Mouse (Mus musculus) liver, adult 2 months (tissue): ENCODE data around the gene Efcab1. TPM values are rescaled to one million over a fixed set of nuclear protein-coding genes. Genes with fewer than 3 reads are reported as not detected.
A peak's percentile ranks its signal among the peaks of the same experiment; 100 is the strongest.
"Not testable (repeated sequence)": the region's sequence is repeated elsewhere in the genome, so short reads cannot be mapped to it uniquely, and the experiment has no call there.

Experiments used
- DNase-seq: peaks from one replicate; pipeline ENCODE4 v3.0.0-alpha.2; 2011; ENCODE audit warnings: low read depth, low spot score; ENCODE audit errors: extremely low read depth
- H3K27ac ChIP-seq: fragments of 200-500 bp; replicated peaks from 2 replicates; pipeline ENCODE4 v1.5.1; 2012; ENCODE audit warnings: low read depth, mild to moderate bottlenecking, control low read depth, inconsistent platforms, low read length; ENCODE audit not compliant: insufficient read depth
- H3K27me3 ChIP-seq: fragments of 200-500 bp; 2 replicates; pipeline ENCODE4 v1.6.1; 2012; ENCODE audit warnings: mild to moderate bottlenecking, moderate library complexity, low read length, inconsistent platforms; ENCODE audit not compliant: control insufficient read depth, insufficient read depth
- H3K36me3 ChIP-seq: fragments of 200-500 bp; 2 replicates; pipeline ENCODE4 v1.6.1; 2012; ENCODE audit warnings: low read length, inconsistent platforms; ENCODE audit not compliant: control insufficient read depth, insufficient read depth
- H3K4me1 ChIP-seq: fragments of 200-500 bp; 2 replicates; pipeline ENCODE4 v1.6.1; 2011; ENCODE audit warnings: low read length; ENCODE audit not compliant: control insufficient read depth, insufficient read depth
- H3K4me3 ChIP-seq: fragments of 200-500 bp; 2 replicates; pipeline ENCODE4 v1.5.1; 2011; ENCODE audit warnings: low read depth, mild to moderate bottlenecking, control low read depth, low read length, moderate library complexity; ENCODE audit not compliant: insufficient read depth
- H3K79me2 ChIP-seq: fragments of 200-500 bp; 2 replicates; pipeline ENCODE4 v1.6.1; 2012; ENCODE audit warnings: inconsistent platforms, mild to moderate bottlenecking, low read length, moderate library complexity; ENCODE audit not compliant: control insufficient read depth, insufficient read depth
- H3K9ac ChIP-seq: fragments of 200-500 bp; 2 replicates; pipeline ENCODE4 v1.6.1; 2012; ENCODE audit warnings: low read depth, mild to moderate bottlenecking, control low read depth, inconsistent platforms, low read length
- CTCF ChIP-seq: fragments of 200-500 bp; IDR thresholded peaks from 2 replicates; pipeline ENCODE4 v1.5.1; 2011; ENCODE audit warnings: low read depth, low read length, control low read depth
- POLR2A ChIP-seq: fragments of 200-500 bp; IDR thresholded peaks from 2 replicates; pipeline ENCODE4 v1.6.1; 2011; ENCODE audit warnings: low read length, control low read depth; ENCODE audit not compliant: insufficient read depth; ENCODE audit errors: extremely low read depth
- WGBS: fragments of 180-500 bp; shearing (Covaris S2); methylation state at CpG from one replicate; pipeline ENCODE4 v1.1.7; 2018; 5-methylcytosine and 5-hydroxymethylcytosine counted together
- polyA plus RNA-seq: library from polyadenylated mRNA; depleted of rRNA; stranded (reverse); fragments of >200 nt; gene quantifications from 2 replicates; pipeline ENCODE4 v1.2.3, GENCODE M21; 2012
- total RNA-seq: library from RNA; depleted of rRNA; stranded (reverse); fragments of >200 nt; gene quantifications from 2 replicates; pipeline ENCODE4 v1.2.3, GENCODE M21; 2014

Gene Efcab1
- total and polyA plus RNA-seq, 2 experiments: not detected

DNA sequence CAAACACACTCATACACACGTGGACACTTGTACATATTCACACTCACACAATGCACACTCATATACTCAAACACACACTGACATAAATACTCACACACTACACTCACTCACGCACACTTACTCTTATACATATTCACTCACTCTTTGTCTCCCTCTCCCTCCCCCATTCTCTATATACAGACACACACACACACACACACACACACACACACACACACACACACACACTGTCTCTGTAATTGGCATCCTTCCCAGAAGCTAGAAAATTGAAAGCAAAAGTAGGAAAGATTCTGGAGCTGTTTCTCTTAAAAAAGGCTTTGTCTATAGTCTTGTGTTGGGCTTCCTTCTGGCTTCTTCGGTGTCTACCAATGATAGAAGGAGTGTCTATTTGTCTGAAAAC is 34.5 kb downstream of the Efcab1 start:
- H3K79me2 ChIP-seq: no peaks in the 10 kb centered on the region
- TF ChIP-seq POLR2A (no peak), CTCF (no peak)
- no peak overlapping the region; the same call in 1 of the 2 replicates for H3K27ac ChIP-seq
- no peaks in the 10 kb centered on the region for H3K27me3 ChIP-seq
- no peak overlapping the region for H3K9ac ChIP-seq
- no peaks in the 10 kb centered on the region for H3K36me3 ChIP-seq
- WGBS: 29% methylated on average over 3 of the region's 3 CpGs
- H3K4me3 ChIP-seq: no peak overlapping the region
- DNase-seq: peak; percentile 63
- peaks cover 12% of the 10 kb centered on the region for H3K4me1 ChIP-seq

DNA sequence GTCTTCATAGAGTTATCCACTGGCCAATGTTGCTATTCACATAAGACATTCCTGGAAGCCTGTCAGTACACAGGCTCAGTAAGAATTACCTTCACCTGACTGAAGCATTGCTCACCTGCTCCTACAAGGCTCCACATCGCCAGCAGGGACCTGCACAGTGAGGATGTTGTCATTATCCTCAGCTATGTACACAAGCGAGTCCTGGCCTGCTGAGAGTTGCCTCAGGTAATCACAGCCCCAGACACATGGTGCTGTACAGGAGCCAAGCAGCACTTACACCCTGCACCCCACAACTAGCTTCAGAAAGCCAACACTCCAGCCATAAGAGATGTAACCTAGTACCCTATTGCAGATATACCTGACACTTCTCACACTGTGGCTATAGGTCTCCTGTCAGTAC is 37.1 kb downstream of the Efcab1 start:
- no peak for DNase-seq
- TF ChIP-seq POLR2A: no peak
- no peak for TF ChIP-seq CTCF
- Histone ChIP-seq H3K79me2 (no peaks in the 10 kb centered on the region), H3K4me3 (no peak overlapping the region), H3K27me3 (no peaks in the 10 kb centered on the region), H3K4me1 (peaks cover 12% of the 10 kb centered on the region), H3K36me3 (no peaks in the 10 kb centered on the region), H3K9ac (no peak overlapping the region), H3K27ac (no peak overlapping the region)
- 76% methylated on average over 2 of the region's 2 CpGs for WGBS

DNA sequence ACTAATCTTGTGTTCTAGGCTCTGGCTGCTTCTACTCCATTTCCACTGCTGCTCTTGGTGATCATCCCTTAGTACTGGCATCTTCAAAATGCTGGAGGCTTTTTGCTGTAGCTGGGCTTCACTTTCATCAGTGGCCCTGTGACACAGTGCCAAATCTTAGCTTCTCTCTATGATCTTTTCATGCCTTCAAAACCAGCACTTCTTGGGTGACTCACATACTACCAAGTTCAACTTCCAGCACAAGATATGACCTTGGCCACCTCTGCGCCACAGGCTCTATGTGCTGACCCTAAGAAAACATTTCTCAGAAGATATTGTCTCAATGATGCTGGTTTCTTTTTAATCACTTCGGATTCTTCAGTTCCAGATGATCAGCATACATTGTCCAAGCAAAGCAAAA is 41.2 kb downstream of the Efcab1 start:
- DNase-seq, H3K27me3 ChIP-seq, H3K36me3 ChIP-seq, H3K79me2 ChIP-seq, H3K27ac ChIP-seq, H3K4me1 ChIP-seq, H3K9ac ChIP-seq, H3K4me3 ChIP-seq: not testable (repeated sequence)
- 90% methylated on average over 2 of the region's 2 CpGs for WGBS

DNA sequence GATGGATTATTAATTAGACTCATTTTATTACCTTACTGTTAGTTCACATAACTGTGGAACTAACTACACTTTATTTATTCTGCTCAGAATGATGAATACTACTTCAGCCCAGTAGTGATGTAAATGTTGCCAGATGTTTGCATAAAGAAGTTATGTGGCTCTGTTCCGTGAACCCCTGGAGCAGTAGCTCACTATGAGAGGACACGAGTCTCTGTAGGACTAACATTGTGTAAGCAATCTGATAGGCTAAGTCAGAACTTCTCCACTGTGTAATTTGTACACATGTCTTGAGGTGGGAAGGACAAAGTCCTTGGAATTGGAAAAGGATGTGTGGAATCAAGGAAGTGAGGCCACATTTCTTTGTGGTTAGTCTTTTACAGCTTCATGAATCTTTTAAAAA is 45.5 kb downstream of the Efcab1 start:
- Histone ChIP-seq H3K79me2 (no peaks in the 10 kb centered on the region), H3K27me3 (no peaks in the 10 kb centered on the region), H3K4me3 (no peak overlapping the region), H3K36me3 (no peaks in the 10 kb centered on the region), H3K9ac (no peak overlapping the region), H3K4me1 (peaks cover 4% of the 10 kb centered on the region; the same call in 1 of the 2 replicates), H3K27ac (no peak overlapping the region)
- TF ChIP-seq POLR2A (no peak), CTCF (no peak)
- no peak for DNase-seq
- 65% methylated on average over 2 of the region's 2 CpGs for WGBS

DNA sequence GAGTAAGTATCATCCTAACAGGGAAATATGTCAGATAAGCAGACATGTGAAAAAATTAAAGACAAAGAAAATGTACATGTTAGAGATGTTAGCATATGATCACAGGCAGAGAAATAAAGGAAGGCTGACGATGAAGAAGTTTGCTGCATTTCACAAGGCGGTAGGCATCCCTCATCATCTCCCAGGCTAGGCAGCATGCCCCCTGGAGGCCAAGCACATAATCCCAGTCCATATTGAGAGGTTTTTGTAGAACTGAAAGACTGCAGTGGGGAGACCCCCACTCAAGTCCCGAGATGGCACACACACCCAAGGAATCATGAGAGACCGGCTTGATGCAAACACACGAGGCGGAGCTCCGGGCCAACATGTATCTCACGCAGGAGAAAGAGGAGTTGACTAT is 53.3 kb downstream of the Efcab1 start:
- no peaks in the 10 kb centered on the region for H3K36me3 ChIP-seq
- TF ChIP-seq POLR2A (no peak), CTCF (peak; percentile 57)
- no peak for DNase-seq
- H3K4me1 ChIP-seq: no peaks in the 10 kb centered on the region
- no peaks in the 10 kb centered on the region for H3K79me2 ChIP-seq
- no peak overlapping the region for H3K9ac ChIP-seq
- no peak overlapping the region for H3K4me3 ChIP-seq
- H3K27ac ChIP-seq: no peak overlapping the region
- H3K27me3 ChIP-seq: no peaks in the 10 kb centered on the region
- whole genome bisulfite sequencing: 97% methylated on average over 8 of the region's 8 CpGs

DNA sequence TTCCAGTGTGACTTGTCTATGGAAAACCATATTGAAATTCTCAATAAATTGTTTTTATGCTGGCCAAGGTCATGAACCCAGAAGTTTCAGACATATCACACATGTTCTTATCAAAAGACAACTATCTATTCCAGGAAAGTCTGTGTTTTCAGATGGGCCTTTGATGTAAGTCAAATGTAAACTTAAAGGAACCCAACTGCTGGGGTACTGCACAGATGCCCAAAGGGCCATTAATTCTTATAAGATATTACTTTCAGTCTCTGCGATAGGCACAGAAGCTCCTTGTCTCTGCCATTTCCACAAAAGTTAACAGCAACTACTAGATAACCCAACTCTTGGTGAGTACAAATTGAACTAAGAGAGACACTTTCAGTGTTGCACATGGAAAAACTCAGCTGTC is 67.3 kb downstream of the Efcab1 start:
- Histone ChIP-seq H3K4me1 (no peaks in the 10 kb centered on the region), H3K36me3 (no peaks in the 10 kb centered on the region), H3K4me3 (no peak overlapping the region), H3K27me3 (no peaks in the 10 kb centered on the region), H3K27ac (no peak overlapping the region), H3K79me2 (no peaks in the 10 kb centered on the region), H3K9ac (no peak overlapping the region)
- DNase-seq: no peak
- WGBS: 91% methylated on average over 1 of the region's 1 CpGs
- no peak for TF ChIP-seq CTCF
- no peak for TF ChIP-seq POLR2A

DNA sequence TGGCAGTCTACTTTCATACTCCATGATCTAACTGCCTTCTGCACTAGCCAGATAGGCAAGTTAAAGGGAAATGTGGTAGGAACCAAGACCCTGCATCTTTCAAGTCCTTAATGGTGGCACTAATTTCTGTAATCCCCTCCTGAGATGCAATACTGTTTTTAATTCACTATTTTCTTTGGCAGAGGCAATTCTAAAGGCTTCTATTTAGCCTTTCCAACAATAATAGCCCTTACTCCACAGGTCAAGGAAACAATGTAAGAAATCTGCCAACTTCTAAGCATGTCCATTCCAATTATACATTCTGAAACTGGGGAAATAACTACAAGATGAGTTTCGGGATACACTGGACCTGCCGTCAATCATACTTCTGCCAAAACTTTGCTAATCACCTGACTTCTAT is 72.8 kb downstream of the Efcab1 start:
- Histone ChIP-seq H3K27ac (no peak overlapping the region), H3K4me1 (no peaks in the 10 kb centered on the region), H3K27me3 (no peaks in the 10 kb centered on the region), H3K9ac (no peak overlapping the region), H3K79me2 (no peaks in the 10 kb centered on the region), H3K4me3 (no peak overlapping the region), H3K36me3 (no peaks in the 10 kb centered on the region)
- no peak for TF ChIP-seq POLR2A
- no peak for TF ChIP-seq CTCF
- WGBS: 94% methylated on average over 2 of the region's 2 CpGs
- DNase-seq: no peak
